Mouse (Mus musculus): Measurements from ENCODE around the gene Col19a1.

DNA sequence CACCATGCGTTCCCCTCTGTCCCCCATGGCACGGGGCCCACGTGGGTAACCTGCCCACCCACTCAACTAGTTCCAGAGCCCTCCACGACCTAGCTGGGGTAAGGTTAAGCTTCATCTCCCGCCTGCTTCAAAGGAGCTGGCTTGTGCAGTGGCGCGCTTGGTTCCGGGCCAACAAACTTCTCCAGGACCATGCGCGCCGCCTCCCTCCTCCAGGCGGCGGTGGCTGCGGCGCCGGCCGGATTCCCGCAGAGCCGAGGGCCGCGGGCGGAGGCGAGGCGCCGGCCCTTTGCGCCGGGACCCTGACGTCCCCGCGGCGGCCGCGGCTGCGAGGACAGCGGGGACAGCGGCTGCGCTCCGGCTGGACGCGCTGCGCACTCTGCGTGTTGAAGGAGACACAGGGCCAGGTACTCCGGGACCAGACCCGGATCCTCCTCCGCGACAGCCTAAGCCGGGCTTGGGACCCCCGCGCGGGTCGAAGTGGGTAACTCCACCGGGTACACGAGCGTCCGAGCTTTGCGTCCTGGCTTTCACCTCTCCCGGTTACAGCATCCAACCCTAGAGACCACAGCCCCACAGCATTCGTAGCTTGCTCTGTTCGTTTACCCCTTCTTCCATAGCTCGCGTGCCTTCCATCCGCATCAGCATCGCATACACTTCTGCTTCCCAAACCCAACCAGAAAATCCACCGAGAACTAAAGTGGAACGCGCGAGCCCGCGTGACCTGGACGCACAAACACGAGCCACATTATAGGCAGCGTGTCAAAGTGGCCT lies 717 bp downstream of the Col19a1 start:
- TF ChIP-seq MAFK (IDR thresholded peaks at IDR 0.05; ENCODE audit: insufficient read depth, low read depth, low read length): no peak
- no peak for TF ChIP-seq HCFC1 (IDR thresholded peaks at IDR 0.05; ENCODE audit: borderline replicate concordance, insufficient read depth, low read length)
- TF ChIP-seq ZNF384 (IDR thresholded peaks at IDR 0.05; ENCODE audit: low read depth, low read length): no peak
- TF ChIP-seq CHD2 (IDR thresholded peaks at IDR 0.05; ENCODE audit: low read depth, low read length): no peak

Measured in ES-E14 (cell line).